Mouse (Mus musculus) hindlimb bud, embryonic 11.5 days (tissue): Measurements from ENCODE around the gene Pid1.
"Not testable (repeated sequence)": the region's sequence is repeated elsewhere in the genome, so short reads cannot be mapped to it uniquely, and the experiment has no call there.

ENCODE experiments used
- DNase-seq: peaks from one replicate; pipeline ENCODE4 v3.0.0-alpha.2; 2012; ENCODE audit warnings: low read depth, low spot score; ENCODE audit errors: extremely low spot score

The Pid1 gene

DNA sequence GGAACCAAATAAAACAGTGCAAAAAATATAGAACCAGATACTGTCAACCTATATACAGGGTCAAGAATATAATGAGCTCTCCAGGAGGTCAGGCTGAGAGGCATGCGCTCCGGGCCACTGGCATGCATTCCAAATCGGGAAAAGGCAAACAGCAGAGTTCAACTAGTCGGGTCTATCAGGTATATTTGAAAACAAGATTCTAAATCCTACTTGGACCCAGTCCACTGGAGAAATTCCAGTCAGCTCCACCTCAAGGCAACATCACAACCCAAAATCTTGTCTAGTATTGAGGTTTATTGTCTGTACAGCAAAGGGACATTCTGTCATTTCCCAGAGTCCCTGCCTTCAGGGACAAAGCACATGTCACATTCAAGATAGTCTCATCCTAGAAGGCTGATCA lies 91.0 kb downstream of the Pid1 start:
- no peak for DNase-seq

DNA sequence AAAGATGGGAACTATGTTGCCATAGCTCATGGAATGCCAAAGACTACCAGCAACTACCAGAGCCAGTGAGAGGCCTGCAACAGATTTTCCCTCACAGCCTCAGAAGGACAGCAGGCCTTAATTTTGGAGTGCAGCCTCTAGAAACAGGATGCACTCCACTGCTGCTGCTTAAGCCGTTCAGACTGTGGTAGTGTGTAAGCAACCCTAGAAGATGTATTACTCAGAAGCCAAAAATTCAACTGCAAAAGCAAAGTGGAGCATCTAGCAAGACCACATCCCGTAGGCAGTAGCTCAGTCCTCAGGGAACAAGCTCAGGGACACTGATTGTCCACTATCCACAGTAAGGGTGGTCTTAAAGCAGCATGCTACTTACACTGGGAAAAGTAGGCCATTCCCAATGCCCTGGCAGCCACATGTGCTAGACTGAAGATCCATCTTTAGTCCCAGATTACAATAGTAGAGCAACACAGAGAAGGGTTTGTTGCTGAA lies 92.2 kb downstream of the Pid1 start:
- DNase-seq, result no peak

DNA sequence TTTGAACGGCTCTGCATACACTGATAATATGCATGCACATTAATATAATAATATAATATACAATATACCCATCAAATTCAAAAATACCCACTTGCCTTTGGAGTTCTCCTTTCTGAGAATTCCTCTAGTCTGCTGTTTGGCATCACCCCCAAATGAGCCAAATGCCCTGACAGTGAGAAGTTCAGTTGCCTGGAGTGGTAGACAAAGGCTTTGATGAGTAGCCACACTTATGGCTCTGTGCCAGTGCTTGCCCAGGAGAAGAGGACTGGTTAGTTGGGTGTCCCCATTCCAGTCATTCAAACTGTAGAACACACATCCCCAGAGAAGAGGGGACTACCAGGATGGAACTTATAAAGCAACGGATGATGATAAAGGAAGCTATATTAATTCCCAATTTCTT lies 106.3 kb downstream of the Pid1 start:
- no peak for DNase-seq

DNA sequence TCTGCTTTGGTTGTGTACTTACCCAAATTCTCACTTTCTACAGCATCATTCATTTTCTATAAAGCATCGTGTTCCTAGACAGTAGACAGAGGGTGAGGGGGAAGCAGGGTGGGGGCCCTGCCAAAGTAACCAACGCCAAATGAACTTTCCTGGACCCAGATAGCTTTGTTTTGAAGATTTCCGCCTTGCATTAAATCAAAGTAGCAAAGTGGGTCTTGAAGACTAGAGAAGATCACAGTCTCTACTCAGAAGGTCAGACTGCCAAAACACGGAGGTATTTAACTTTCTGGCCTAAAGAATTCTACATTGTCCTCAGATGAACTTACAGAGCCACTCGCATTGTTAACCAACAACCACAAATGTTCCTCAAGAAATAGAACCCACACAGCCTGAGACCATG lies 109.6 kb downstream of the Pid1 start:
- DNase-seq, result no peak

DNA sequence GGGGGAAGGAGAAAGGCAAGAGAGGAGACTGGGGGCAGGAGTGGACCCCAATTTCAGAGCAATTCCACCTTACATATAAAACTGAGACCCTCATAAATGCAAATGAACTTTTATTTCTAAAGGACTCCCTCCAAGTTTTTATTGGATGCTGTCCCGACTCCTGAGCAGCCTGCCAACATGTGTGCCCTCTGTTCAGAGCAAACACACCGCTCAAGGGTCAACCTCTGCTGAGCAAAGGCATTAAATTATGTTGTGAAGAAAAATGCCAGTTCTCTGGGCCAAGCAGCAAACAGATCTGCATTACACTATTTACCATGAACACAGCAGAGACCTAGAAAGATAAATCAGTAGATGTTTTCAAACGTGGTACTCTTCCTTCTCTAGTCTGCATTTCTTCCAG lies 110.1 kb downstream of the Pid1 start:
- no peak for DNase-seq

DNA sequence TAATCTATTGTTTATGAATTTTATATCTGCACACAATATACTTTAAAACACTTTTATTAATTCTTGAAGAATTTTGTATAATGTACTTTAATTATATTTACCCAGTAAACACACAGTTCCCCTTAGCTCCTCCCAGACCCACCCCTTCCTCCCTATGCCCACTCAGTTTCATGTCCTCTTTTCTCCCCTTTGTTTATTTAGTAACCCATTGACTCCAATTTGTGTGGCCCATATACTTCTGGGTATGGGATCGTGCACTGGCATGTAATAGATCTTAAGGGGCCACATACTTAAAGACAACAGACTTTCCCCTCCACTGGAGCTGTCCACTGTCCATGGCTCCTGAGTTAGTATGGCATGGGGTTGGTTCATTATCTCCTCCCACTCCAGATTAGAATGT lies 112.8 kb downstream of the Pid1 start:
- DNase-seq, result no peak

DNA sequence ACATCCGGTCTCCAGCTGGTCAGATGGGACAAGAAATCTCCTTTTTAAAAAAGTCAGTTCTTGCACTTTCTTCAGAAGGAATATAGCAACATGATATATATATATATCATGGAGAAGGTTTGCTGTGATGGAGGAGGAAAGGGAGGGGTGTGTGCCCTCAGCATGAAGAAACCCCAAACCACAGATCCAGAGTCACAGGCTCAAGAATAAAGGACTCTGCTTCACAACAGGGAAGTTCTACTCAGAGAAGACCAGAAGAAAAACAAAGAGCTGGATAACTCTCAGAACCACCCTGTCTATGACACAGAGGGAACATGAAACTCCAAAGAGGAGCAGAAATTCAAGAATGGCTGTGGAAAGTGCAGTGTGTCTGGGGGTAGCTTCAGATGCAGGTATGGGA lies 113.2 kb downstream of the Pid1 start:
- no peak for DNase-seq

DNA sequence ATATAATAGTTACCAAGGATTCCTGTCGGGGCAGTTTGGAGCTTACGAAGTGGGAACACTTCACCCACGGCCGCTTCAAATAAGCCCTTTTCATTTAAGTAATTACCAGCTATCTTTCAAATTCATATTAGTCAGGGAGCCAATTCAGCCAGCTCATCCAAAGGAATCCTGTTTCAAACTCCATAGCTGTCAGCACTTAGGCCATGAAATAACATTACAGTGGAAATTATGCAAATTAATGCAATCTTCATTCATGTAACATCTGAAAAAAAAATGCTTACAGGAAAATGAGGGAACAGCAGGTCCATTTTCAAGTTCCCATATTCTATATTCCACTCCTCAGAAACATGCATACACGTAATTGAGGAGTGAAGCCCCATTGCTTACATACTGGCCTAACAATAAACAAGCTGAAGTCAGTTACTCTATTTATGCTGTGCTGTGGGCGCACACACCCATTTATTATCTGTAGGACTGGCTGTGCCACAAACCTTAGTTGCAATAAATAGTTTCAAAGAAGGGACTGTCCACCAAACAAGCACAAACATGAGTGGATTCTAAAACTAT lies 114.1 kb downstream of the Pid1 start:
- DNase-seq, result no peak

DNA sequence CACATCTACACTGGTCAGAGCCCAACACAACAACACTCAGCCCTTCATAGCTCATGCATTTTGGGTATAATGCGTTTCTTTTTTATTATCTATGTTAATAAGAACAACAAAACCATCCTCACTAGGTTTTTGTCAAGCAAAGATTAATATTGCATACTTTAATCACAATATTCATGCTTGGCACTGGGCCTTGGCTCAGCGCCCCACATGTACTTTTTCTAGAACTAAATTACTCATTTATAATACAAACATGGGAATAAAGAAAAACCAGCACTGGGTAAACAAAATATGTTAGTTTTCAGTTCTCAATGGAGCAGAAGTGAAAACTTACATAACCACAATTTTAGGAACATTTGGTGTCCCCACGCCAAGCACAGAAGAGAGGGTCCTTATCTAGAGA lies 116.9 kb downstream of the Pid1 start:
- no peak for DNase-seq

DNA sequence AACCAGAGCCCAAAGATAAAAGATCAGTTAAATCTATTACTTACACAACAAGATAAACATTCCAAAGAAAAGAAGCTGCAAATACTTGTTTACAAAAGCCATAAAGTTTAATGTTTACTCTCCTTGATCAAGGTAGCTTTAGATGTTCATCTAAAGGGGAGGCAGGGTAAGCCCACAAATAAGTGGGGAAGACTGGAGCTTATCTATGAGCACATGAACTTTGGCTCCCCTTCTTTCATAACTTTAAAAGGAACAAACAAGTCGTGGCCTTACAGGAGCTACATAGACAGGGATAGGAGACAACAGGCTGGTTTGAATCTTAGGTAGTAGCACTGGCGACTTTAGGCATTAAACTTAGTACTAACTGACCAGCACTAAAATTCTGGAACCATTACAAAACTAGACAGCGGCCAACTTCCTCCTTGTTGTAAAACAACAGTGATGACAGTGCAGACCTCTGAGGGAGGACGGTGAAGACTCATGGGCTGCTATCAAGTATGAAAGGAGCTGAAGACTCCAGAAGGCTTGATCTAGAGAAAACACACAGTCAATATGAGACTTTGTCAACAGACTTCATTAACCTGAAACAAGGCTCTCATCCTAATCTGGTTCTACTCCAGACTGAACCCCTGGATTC lies 122.7 kb downstream of the Pid1 start:
- no peak for DNase-seq

DNA sequence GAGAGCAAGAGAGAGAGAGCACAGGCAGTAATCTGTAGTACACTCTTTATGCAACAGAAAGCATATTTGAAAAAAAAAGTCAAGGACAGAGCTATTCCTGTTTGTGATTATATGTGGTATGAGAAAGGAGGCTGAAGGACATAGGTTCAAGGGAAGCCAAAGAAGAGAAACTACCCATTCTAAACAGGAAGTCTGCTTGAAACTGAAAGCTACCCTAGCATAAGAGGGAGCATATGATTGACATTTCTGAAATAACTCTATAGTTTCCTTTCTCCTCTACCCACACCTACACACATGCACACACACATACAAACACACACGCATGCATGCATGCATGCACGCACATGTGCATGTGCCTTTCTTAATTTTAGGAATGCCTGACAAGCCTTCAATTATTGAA lies 123.8 kb downstream of the Pid1 start:
- DNase-seq, result no peak

DNA sequence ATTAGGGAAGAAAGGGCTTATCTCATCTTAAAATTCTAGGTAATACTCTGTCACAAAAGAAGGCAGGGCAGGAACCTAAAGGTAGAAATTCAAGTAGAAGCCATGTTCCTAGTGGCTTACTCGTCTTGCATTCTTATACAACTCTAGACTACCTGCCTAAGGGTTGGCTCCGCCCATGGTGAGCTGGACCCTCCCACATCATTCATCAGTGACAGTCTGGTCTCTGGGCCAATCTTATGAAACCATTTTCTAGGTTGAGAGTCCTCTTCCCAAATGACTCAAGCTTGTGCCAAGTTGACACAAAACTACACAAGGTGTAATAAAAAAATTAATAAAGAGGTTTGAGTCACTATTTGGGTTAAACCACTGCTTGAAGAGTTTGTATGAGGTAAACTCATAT lies 133.5 kb downstream of the Pid1 start:
- DNase-seq, result no peak

DNA sequence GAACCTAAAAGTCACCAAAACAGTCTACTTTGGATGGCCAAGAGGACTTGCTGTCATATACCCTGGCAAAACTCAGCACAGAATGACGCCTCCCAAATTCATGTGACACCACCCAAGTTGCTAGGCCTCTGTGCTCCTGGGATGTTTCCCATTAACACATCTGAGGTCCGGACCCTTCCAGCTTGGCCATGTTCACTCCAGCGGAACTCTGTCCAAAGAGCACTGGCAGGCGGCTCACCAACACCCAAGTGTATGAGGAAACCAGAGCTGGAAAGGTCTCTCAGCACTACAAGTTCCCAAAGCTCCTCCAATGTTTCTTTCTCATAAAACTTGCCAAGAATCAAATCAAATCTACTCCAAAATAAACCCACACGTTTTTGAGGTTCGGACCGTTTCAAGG lies 138.4 kb downstream of the Pid1 start:
- DNase-seq, result no peak

DNA sequence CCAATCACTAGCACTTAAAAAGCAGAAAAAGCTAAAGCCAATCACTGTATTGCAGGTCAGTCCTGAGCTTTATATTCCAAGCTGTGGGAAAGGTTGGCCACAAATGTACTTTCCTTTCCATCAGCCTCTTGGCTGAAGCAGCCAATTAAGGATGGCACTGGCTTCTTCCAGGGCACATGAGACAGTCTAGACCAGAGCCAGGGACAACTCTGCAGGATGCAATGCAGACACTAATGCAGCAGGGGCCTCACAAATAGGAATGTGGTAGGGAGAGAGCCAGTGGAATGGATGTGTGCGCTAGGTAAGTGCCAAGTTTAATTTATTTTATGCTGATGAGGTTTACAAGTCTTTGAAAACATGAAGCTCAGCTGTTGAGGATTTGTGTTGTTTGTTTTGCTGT lies 141.9 kb downstream of the Pid1 start:
- DNase-seq, result no peak

DNA sequence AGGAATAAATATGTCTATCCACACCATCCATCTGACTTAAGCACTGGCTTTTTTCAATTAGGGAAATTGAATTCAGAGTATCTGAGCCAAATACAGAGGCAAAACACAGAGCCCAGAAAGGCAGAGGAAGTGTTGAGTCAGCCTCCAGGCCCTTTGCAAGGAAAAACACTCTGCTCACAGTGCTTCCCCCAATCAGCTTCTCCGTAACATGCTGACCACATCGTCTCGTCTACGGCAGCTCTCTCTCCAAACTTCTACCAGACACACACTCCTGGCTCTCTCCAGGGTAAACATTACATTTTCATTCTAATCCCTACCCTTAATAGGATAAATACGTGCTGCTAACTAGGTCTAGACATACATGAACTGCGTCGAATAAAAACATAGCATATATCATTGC lies 145.4 kb downstream of the Pid1 start:
- no peak for DNase-seq

DNA sequence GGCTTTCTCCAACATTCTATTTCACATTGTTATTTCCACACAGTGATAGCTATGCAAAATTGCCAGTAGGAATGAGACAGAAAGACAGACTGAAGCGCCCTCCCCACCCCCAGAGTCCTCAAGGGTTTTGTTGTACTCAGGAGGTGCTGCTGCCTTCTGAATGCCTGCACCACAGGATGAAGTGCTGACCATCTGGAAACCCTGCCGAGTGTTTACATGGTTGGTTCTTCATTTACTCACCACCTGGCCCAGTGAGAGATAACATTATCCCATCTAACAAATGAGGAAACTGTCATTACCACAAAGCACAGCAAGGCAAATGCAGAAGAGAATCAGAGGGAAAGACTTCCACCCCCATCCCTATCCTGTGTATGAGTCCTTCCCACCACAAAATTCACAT lies 146.2 kb downstream of the Pid1 start:
- DNase-seq, result no peak

DNA sequence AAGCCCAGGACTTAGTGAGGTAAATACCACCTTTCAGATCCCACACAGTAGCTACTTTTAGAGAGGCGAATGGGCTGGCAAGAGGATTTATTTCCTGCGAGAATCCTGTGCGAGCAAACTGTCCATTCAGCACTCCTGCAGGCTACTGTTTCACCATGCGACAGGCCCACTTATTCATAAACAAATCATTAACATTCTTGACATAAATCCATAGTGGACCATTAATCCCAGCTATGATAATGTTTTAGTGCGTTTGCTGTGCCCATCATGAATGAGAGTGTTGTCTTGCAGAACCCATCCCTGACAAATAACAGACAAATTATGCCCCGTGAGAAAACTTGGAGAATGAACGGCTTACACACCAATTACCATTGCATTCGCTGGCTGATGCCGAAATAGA lies 152.5 kb downstream of the Pid1 start:
- no peak for DNase-seq

DNA sequence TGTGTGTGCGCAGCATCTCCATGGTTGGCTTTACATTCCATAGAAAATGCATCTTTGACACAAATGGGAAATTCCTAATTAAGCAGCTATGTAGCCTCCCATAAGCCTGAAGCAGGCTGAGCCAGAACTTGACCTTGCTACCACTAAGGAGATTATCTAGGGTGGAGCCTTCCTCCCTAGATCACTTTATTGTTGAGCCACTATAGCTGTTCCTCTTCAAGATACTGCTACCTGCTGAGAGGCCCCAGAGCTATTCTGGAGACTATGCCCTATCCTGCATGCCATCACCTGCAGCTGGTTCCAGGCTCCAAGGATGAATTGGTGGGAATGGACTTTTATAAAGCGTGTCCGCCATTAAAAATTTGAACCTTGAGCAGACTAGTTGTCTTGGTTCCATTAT lies 158.2 kb downstream of the Pid1 start:
- not testable (repeated sequence) for DNase-seq

DNA sequence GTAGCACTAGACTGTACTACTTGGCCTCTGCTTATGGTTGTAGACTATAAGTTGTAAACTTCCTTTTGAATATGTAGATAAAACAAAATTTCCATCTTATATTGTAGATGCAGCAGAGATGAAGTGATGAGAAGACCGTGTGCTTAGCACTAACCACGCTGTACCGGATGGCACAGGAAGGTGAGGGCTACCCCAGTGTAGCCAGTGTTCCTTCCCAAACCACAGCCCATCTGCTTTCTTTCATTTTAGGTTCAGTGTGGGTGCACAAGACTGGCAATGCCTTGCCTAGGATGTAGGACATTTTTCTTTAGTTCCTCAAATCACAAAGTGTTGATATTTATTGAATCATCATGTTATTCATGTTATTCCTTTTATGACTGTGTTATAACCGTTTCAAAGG lies 160.5 kb downstream of the Pid1 start:
- DNase-seq, result no peak

DNA sequence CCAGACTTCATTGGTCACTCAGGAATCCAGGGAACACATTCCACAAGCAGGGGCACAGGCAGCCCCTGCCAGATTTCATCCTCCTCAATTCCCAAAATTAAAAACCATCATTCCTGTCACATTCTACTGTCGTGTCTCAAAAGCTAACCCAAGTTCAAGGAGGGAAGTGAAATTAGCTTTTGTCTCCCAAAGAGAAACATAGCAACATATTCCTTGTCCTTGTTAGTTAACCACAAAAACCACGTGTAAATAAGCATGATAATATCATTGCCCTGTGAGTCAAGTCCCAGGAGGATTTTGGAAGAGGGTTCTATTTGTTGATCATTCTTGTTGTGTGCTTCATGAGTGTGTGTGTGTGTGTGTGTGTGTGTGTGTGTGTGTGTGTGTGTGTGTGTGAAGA lies 164.1 kb downstream of the Pid1 start:
- DNase-seq, result no peak

DNA sequence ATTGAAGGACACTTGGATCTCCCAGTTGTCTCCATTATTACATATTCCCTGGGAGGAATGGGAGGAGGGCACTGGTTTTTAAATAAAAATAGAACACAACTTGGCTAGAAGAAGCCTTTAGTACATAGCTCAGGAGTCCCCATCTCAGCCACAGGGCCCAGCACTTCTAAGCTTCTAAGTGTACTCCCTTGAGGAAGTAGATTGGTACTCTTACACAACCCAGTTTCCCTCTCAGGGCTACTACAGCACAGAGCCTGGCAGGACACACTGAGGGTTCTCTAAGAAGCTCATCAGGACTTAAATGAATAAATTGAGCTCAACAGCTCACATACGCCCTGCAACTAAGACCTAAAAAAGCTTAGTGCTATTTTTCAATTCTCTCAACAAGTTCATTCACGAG lies 165.1 kb downstream of the Pid1 start:
- no peak for DNase-seq

DNA sequence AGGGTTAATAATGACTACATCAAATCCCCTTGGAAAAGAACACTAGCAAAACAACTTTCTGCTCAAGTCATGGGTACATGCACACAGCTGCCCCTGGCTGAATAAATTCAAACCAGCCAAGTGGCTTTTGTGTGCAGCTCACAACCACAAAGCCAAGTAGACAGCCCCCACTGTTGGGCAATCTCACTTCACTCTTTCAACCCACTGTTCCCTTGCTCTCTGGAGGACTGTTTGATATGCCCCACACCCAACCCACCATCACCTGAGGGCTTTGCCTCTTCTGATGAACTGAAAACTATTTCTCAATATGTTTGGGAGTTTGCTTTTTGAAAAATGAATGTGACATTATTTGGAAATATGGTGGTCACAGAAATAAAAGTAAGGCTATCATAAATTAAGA lies 171.8 kb downstream of the Pid1 start:
- DNase-seq, result no peak

DNA sequence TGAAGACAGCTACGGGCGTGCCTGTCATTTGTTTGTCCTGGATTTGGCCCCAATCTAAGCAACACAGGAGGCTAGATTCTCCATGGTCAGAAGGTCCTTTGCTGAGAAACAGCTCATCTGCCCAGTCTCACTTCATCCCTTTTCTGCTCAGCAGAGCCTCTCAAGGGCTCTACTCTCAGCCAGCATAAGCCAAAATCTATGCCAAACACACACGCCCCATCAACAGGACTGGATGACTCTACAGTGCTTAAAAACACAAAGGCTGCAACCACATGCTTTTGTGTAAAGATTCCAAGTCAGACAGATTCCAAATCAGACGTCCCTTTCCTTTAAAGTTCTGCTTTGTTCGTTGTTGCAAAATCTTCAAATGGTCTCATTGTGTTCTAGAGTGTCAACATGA lies 174.5 kb downstream of the Pid1 start:
- no peak for DNase-seq
